Mouse (Mus musculus) midbrain, embryonic 16.5 days (tissue): ENCODE data around the gene Top3a. TPM values are rescaled to one million over a fixed set of nuclear protein-coding genes. Genes with fewer than 3 reads are reported as not detected.

Experiments
- microRNA-seq: library from miRNA; unstranded; fragments of <30 nt; microRNA quantifications from one replicate; pipeline ENCODE4, GENCODE M21; 2017
- polyA plus RNA-seq: library from polyadenylated mRNA; unstranded; fragments of >200 nt; fragmentation: Nextera tagmentation; extraction: Ambion mirVana; gene quantifications from 2 replicates; pipeline ENCODE4 v1.2.1, GENCODE M21; 2015

Top3a gene
- polyA plus RNA-seq, 1 experiment from 2014 or later: 8.0 TPM

Small RNA genes lying within 50 kb of the gene (microRNA-seq; reads per million reads assigned to microRNA genes)
- 1.4 reads per million for gene Mir5100

Other genes with a start within 250 kb of the Top3a start
- 20.3 and 22.6 TPM in 2 replicates for gene Alkbh5, start 241.0 kb downstream of the Top3a start, polyA plus RNA-seq
- 44.4 and 46.8 TPM in 2 replicates for gene Llgl1, start 77.6 kb downstream of the Top3a start, polyA plus RNA-seq
- 78.5 and 79.2 TPM in 2 replicates for gene Flii, start 50.1 kb downstream of the Top3a start, polyA plus RNA-seq
- gene Mief2, start 49.0 kb downstream of the Top3a start, polyA plus RNA-seq: 23.6 and 24.6 TPM in 2 replicates
- 6.0 and 6.4 TPM in 2 replicates for gene Smcr8, start 159 bp upstream of the Top3a start, polyA plus RNA-seq
- 4.2 and 5.5 TPM in 2 replicates for gene Shmt1, start 34.4 kb upstream of the Top3a start, polyA plus RNA-seq
- 32.3 and 33.5 TPM in 2 replicates for gene Dhrs7b, start 53.3 kb upstream of the Top3a start, polyA plus RNA-seq
- 53.5 and 54.5 TPM in 2 replicates for gene Tmem11, start 101.9 kb upstream of the Top3a start, polyA plus RNA-seq
- gene Natd1, start 137.4 kb upstream of the Top3a start, polyA plus RNA-seq: 24.9 and 26.5 TPM in 2 replicates
- gene Map2k3, start 154.7 kb upstream of the Top3a start, polyA plus RNA-seq: 27.1 and 29.5 TPM in 2 replicates
- gene Kcnj12, start 245.2 kb upstream of the Top3a start, polyA plus RNA-seq: 3.8 TPM in 2 replicates